Mouse (Mus musculus) adrenal gland, postnatal 25 days (tissue): ENCODE measurements around the gene Pef1. TPM values are rescaled to one million over a fixed set of nuclear protein-coding genes. Genes with fewer than 3 reads are reported as not detected.

Experiments used
- DNase-seq: peaks from one replicate; pipeline ENCODE4 v3.0.0; 2021; ENCODE audit warnings: mixed read lengths
- total RNA-seq: library from RNA; stranded (reverse); gene quantifications from 2 replicates; pipeline ENCODE4 v1.2.3, GENCODE M21; 2021

The Pef1 gene
- total RNA-seq, 1 experiment from 2014 or later: 70.3 TPM

- DNase-seq: no peak
These were observed 36.8 kb downstream of the Pef1 start, which contains the start of gene Hcrtr1 for GRCm38 (mm10) chr4:130139214-130139492. Gene Hcrtr1, minus strand, starts transcription at chr4:130139359.

- DNase-seq: no peak
These were observed 38.6 kb downstream of the Pef1 start for GRCm38 (mm10) chr4:130140992-130141402.

DNA sequence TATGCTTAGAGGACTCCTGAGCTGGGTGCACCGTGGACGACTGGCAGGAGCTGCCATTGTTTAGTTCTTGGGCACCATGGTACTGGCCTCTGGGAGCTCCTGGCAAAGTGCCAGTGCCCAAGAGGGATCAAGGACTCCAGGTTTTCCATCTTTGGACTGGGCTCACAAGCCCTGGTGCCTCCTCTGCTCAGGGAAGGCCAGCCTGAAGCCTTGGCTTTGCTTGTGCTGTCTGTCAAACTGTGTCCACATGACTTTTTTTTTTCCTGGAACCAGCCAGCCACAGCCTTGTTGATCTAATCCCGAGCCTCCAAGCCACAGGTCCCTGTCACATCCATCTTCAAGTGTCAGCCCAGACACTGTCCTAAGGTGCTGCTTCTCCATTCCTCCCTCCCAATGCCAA, 39.4 kb downstream of the Pef1 start:
- peak; percentile 49 for DNase-seq

DNA sequence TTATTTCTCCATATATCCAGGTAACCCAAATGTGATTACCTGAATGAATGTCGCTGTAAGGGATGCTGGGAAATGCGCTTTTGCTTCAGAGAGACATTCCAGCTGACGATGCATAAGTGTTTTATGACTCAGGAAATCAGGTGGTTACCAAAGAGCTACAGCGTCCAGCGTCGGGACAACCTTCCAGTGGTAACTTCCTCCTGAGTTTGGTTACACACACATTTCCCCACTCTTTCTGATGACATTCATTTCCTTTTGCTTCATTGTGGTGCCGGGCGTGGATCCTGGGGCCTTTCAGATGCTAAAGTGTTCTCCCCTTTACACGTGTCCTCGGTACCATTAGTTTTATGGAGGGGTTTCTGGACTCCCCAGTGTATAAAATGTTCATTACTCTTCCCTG, 46.0 kb downstream of the Pef1 start:
- no peak for DNase-seq

DNA sequence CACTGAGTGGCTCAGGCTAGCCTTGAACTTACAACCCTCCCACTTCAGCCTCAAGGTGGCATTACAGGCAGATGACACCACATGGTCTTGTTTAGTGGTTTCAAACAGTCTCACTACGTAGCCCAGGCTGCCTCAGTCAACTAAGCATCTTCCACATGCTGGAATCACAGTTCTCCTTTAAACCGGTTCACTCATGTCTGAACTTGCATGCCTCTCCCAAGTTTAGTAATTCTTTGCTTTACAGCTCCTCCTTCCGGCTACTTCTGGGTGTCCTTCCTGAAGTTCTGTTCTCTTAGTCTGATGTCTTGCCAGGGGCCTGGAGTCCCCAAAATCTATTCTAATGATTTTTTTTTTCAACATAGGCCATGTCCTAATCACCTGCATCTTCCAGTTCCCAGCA, 51.9 kb downstream of the Pef1 start:
- no peak for DNase-seq

- no peak for DNase-seq
These were observed 54.5 kb downstream of the Pef1 start for GRCm38 (mm10) chr4:130156812-130157371.

DNA sequence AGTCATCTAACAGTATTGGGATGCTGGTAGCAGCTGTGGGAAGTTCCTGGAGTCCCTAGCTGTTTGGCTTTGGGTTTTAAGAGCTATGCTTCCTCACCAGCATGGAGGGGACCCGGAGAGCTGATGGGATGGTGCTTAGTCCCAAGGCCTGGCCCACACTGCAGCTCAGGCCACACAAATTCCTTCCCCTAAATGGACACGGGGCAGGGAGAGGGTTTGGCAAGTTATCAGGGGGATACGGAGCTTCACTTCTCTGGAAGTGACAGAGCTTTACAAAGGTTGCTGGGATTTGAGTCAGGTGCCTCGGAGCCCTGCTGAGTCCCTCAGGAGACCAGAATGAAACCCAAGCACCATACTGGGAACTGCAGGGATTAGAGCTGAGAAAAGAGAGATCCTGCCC, 59.0 kb downstream of the Pef1 start:
- DNase-seq: no peak

- DNase-seq: peak; percentile 57
These were observed 61.1 kb downstream of the Pef1 start for GRCm38 (mm10) chr4:130163391-130163861.

DNA sequence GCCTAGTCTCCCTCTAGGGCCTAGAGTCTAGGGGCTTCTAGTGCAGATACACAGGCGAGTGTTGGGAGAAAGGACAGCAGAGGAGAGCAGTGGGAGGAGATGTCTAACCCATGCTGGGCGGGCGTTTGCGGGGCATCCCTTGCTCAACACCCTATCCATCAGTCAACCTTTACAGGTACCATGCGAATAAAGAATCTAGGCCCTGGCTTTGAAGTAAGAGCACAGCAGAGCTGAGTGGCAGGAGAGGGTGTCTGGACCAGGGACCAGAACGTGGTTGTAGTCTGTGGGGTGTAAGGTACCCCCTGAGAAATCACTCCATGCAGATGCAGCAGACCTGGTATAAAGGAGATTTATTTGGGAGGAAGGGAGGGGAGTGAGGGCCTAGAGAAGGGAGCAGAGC, 61.8 kb downstream of the Pef1 start:
- DNase-seq: no peak

GRCm38 (mm10) chr4:130166061-130166460, 63.7 kb downstream of the Pef1 start:
- DNase-seq: no peak

DNA sequence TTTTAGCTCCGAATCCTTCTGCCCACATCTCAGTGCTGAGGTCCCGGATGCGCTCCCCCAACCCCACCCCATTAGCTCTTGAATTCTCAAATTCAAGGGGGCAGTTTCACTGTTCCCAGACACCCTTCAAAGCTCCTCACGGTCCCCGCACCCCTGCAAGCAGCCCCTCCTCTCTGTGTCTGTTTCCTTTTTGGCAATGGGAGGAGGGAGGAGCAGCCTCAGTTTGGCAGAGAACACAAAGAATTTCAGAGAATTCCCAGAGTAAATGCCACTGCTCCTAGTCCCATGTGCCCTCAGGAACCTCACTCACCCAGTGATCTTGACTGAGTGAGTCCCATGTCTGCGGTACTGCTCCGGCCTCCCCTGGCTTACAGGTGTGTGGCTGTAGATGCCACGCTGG, 64.2 kb downstream of the Pef1 start:
- no peak for DNase-seq

DNA sequence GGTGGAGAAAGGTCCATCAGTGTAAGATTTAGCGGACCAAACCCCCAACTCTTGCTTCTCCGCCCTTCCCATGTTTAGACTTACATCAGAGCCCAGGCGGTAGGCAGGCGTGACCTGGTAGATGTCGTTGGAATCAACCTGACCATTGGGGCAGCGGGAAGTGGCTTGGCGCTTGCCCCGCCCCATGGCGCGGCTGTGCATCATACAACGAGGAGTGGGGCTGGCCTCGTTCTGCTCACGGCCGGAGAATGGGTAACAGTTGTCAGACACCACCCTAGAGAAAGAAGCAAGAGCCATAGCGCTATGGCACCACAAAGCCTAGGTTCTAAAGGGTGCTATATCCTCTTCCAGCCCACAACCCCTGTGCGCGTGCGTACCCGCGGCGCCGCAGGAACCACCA, 65.0 kb downstream of the Pef1 start:
- no peak for DNase-seq

GRCm38 (mm10) chr4:130167814-130168213, 65.5 kb downstream of the Pef1 start:
- DNase-seq: no peak

- DNase-seq: peak; percentile 93
These were observed 66.2 kb downstream of the Pef1 start for GRCm38 (mm10) chr4:130168280-130169183.

- DNase-seq: no peak
These were observed 67.1 kb downstream of the Pef1 start for GRCm38 (mm10) chr4:130169411-130169971.

DNA sequence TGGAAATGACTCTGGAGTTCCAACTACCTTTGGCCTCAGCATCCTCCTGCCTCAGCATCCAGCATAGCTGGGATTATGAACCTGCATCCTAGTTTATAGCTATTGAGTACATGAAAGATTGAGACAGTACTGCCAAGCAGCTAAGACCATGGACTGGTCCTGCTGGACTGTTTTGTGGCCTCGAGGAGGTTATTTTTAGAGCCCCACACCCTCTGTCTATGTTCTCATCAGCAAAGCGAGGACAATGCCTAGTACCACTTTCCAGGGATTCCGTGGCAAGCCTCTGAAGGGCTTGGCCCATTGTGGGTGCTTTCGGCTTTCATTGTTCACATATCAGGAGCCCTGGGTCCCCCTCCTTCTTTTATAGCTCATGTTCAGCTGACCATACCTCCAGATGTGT, 68.0 kb downstream of the Pef1 start:
- no peak for DNase-seq

- peak; percentile 71 for DNase-seq
These were observed 69.8 kb downstream of the Pef1 start for GRCm38 (mm10) chr4:130171951-130172765.

GRCm38 (mm10) chr4:130173060-130173822, 70.9 kb downstream of the Pef1 start:
- DNase-seq: no peak

DNA sequence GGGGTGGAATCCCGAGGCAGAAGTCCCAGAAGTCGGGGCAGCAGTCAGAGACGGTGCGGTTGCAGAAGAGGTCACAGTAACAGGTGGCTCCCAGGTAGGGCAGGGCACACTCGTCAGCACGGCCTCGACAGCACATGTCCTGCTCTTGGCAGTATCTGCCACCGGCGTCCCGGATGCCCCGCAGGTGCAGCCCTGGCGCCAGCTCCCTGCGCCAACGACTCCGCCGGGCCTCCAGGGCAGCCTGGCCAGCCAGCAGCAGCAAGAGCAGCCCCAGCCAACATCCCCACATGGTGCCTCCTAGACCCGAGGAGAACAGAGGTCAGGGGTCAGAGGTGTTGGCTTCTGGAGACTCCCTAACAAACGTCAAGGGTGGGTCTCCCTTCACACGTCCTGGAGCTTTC, 71.6 kb downstream of the Pef1 start:
- no peak for DNase-seq

- DNase-seq: peak; percentile 77
These were observed 72.1 kb downstream of the Pef1 start for GRCm38 (mm10) chr4:130174335-130175031.

DNA sequence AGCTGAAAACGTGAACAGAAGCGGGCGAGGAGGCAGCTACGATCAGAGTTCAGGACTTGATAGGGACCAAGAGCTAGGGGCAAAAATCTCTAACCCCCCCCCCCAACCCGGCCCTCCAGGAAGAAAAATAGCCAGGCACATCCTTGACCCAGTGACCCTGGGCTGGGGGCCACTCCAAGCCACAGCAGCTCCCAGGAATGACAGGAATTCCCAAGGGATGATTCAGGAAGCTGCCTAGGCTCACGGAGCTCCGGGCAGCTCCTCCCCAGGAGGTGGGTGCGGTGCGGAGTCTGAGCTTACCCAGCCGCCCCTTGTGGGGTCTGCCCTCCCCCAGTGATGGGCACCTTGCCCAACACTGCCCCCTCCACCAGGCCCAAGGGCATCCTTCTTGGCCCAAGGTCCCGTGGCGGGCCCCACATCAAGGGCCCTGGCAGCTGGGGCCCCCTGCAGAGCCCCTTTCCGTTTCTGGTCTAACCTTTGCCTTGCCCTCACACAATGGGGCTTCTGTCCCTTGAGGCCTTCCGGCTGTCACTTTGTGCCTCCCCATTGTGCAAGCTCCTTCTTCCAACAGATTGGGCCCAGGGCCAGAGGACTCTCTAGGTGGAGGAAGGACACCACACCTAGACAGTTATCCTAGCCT, 72.8 kb downstream of the Pef1 start, which contains the start of gene Tinagl1:
TSS of gene Tinagl1 (minus strand) at position 51 of the 640 bp plus-strand sequence.
- peak; percentile 54 for DNase-seq
